Mouse (Mus musculus) thymus, postnatal 4 days (tissue): Measurements from ENCODE around the gene Dmac2.

Experiments used
- DNase-seq: peaks from one replicate; pipeline ENCODE4 v3.0.0; 2021

The Dmac2 gene

GRCm38 (mm10) chr7:25655601-25656428 lies 36.6 kb downstream of the Dmac2 start:
- no peak for DNase-seq

- no peak for DNase-seq
Observed at GRCm38 (mm10) chr7:25657785-25658184, 38.6 kb downstream of the Dmac2 start.

- peak; percentile 98 for DNase-seq
Observed at GRCm38 (mm10) chr7:25658657-25659472, 39.7 kb downstream of the Dmac2 start, which contains the start of the genes Bckdha and Exosc5. Gene Bckdha (minus strand): TSS chr7:25658981. Gene Exosc5 (plus strand): TSS chr7:25659164.

- no peak for DNase-seq
Observed at GRCm38 (mm10) chr7:25666381-25666780, 47.2 kb downstream of the Dmac2 start.

- DNase-seq, result no peak
Observed at GRCm38 (mm10) chr7:25669158-25669557, 49.9 kb downstream of the Dmac2 start.

GRCm38 (mm10) chr7:25669631-25670030 lies 50.4 kb downstream of the Dmac2 start:
- DNase-seq, result no peak

GRCm38 (mm10) chr7:25670096-25670495 lies 50.9 kb downstream of the Dmac2 start:
- no peak for DNase-seq

- no peak for DNase-seq
Observed at GRCm38 (mm10) chr7:25671686-25672085, 52.5 kb downstream of the Dmac2 start.

GRCm38 (mm10) chr7:25672442-25672841 lies 53.2 kb downstream of the Dmac2 start:
- DNase-seq, result peak; percentile 55

- DNase-seq, result no peak
Observed at GRCm38 (mm10) chr7:25674297-25674696, 55.1 kb downstream of the Dmac2 start.

- DNase-seq, result peak; percentile 69
Observed at GRCm38 (mm10) chr7:25674719-25675300, 55.6 kb downstream of the Dmac2 start, which contains the start of gene Tmem91. Gene Tmem91 (minus strand): TSS chr7:25675166.
